In genomic region chr8:94154537-94154936, GRCm38 (mm10) we compare ENCODE assay signal across 20 mouse cellular contexts. TPM values are rescaled to one million over a fixed set of nuclear protein-coding genes. Genes with fewer than 3 reads are reported as not detected.
A peak's percentile ranks its signal among the peaks of the same experiment; 100 is the strongest.
DNase-seq lines count a peak whose midpoint lies in the region; ATAC-seq and TF ChIP-seq lines count a peak whose summit lies in the region.
"Had no signal": no experiment of that assay in that cellular context is flagged by ENCODE, and none has a peak within 500 bp of the region (broad histone marks: within the 10 kb centered on the region; RNA-seq: fewer than 3 reads in every experiment).

No protein-coding gene starts in this region.

- H3K4me1 ChIP-seq in cerebellum, adult 2 months (ENCODE audit: control insufficient read depth, insufficient read depth, low read length): peaks cover 2% of the 10 kb centered on the region; the same call in 1 of the 2 replicates
- no peaks in the 10 kb centered on the region for H3K4me1 ChIP-seq in midbrain, postnatal 0 days (ENCODE audit: insufficient read depth, low read length)

- no peaks in the 10 kb centered on the region for H3K27me3 ChIP-seq in cerebellum, adult 2 months (ENCODE audit: control insufficient read depth, insufficient read depth, low read length)
- no peaks in the 10 kb centered on the region for H3K27me3 ChIP-seq in midbrain, postnatal 0 days (ENCODE audit: insufficient read depth, low read length)

- peak in 1 of 2 experiments; percentile 41 for DNase-seq in cerebellum, adult 2 months
- DNase-seq in cerebellum, adult 8-10 months: no peak
- DNase-seq in layer of hippocampus, adult 2 months (ENCODE audit: low spot score in 2 of 2): peak in 1 of 2 experiments; percentile 71
- DNase-seq in layer of hippocampus, postnatal 36 days: no peak
- peak; percentile 60 to 74 for DNase-seq in right cerebral cortex, postnatal 10 days (ENCODE audit: low spot score in 2 of 2)
- no peak for DNase-seq in right cerebral cortex, postnatal 4 days
- peak; percentile 68 for DNase-seq in midbrain, postnatal 0 days (ENCODE audit: low spot score)
- DNase-seq in spleen, postnatal 10 days (ENCODE audit: low spot score in 2 of 2): no peak
- DNase-seq: cerebellum, postnatal 25 days; kidney, postnatal 14 days; lung, postnatal 10 days had no signal

- H3K36me3 ChIP-seq in midbrain, postnatal 0 days (ENCODE audit: insufficient read depth, low read length): no peaks in the 10 kb centered on the region
- H3K36me3 ChIP-seq: embryonic facial prominence, embryonic 12.5 days had no signal

- no peak overlapping the region for H3K9ac ChIP-seq in midbrain, postnatal 0 days (replicated peaks; ENCODE audit: low read length, poor library complexity, severe bottlenecking)
- H3K9ac ChIP-seq: embryonic facial prominence, embryonic 12.5 days had no signal

- TF ChIP-seq POLR2A in cerebellum, adult 2 months (IDR thresholded peaks at IDR 0.05; ENCODE audit: borderline replicate concordance, insufficient read depth, low read length): no peak

- H3K4me3 ChIP-seq in cerebellum, adult 2 months (replicated peaks; ENCODE audit: insufficient read depth, low read depth, low read length): no peak overlapping the region
- peak overlapping the region; percentile 89 for H3K4me3 ChIP-seq in layer of hippocampus, adult 2 months
- H3K4me3 ChIP-seq in midbrain, postnatal 0 days (ENCODE audit: low read depth, low read length): no peak overlapping the region; the same call in 1 of the 2 replicates
- H3K4me3 ChIP-seq: embryonic facial prominence, embryonic 12.5 days had no signal

- H3K4me2 ChIP-seq in midbrain, postnatal 0 days (ENCODE audit: low read depth, low read length, poor library complexity, severe bottlenecking): peak overlapping the region; percentile 77; the same call in 1 of the 2 replicates
- H3K4me2 ChIP-seq: embryonic facial prominence, embryonic 12.5 days had no signal

- TF ChIP-seq CTCF in cerebellum, adult 2 months (IDR thresholded peaks at IDR 0.05; ENCODE audit: borderline replicate concordance, insufficient read depth, low read depth, low read length): no peak
- no peak for TF ChIP-seq CTCF in layer of hippocampus, adult 2 months (conservative IDR thresholded peaks at IDR 0.05)
- TF ChIP-seq CTCF in midbrain, postnatal 0 days (IDR thresholded peaks at IDR 0.05): no peak

- no peaks in the 10 kb centered on the region for H3K9me3 ChIP-seq in midbrain, postnatal 0 days (ENCODE audit: low read length)
- H3K9me3 ChIP-seq: embryonic facial prominence, embryonic 12.5 days had no signal

- peak; percentile 19; the same call in 1 of the 2 replicates for ATAC-seq in midbrain, postnatal 0 days (ENCODE audit: low FRiP score)

- H3K27ac ChIP-seq in cerebellum, adult 2 months (ENCODE audit: insufficient read depth, low read length): 0 out of 2 replicates have a peak overlapping the region, but pooled peaks have one; percentile 74
- peak overlapping the region; percentile 100 for H3K27ac ChIP-seq in layer of hippocampus, adult 2 months
- H3K27ac ChIP-seq in midbrain, postnatal 0 days (ENCODE audit: low read depth, low read length): no peak overlapping the region
- H3K27ac ChIP-seq: embryonic facial prominence, embryonic 12.5 days had no signal

- WGBS in cerebellum, adult 2 months: 74% methylated on average over 6 of the region's 6 CpGs
- WGBS in midbrain, postnatal 0 days: 47% methylated on average over 6 of the region's 6 CpGs

RNA-seq across cellular contexts. Expression of gene Mt3, which starts 2.1 kb away (rescaled TPM):
- 1,323 and 1,416 TPM in 2 replicates for polyA plus RNA-seq in cerebellum, adult 2 months (2012; rRNA removed)
- total RNA-seq in layer of hippocampus, adult 2 months (2021): 1,000 to 10,000 TPM; 1,175 to 1,192 TPM
- 1,000 to 10,000 TPM; 1,130 to 1,248 TPM for total RNA-seq in layer of hippocampus, postnatal 36 days (2021)
- 571 and 599 TPM in 2 replicates for total RNA-seq in midbrain, postnatal 0 days (2014; rRNA removed)
- polyA plus RNA-seq in midbrain, postnatal 0 days (2015; fragmentation: Nextera tagmentation; extraction: Ambion mirVana): 314 and 354 TPM in 2 replicates
- total RNA-seq: granulocyte monocyte progenitor cell, adult 5-6 weeks; liver, adult 2 months; megakaryocyte-erythroid progenitor cell, adult 5-6 weeks had no signal
- polyA plus RNA-seq: liver, adult 2 months; spleen, adult 2 months had no signal

RNA-seq across cellular contexts. Expression of gene Mt4, which starts 17.5 kb away (rescaled TPM):
- polyA plus RNA-seq in cerebellum, adult 2 months (2012; rRNA removed): not detected in 2 replicates
- not detected for total RNA-seq in layer of hippocampus, adult 2 months (2021)
- total RNA-seq in layer of hippocampus, postnatal 36 days (2021): not detected
- not detected in 2 replicates for total RNA-seq in midbrain, postnatal 0 days (2014; rRNA removed)
- not detected in 2 replicates for polyA plus RNA-seq in midbrain, postnatal 0 days (2015; fragmentation: Nextera tagmentation; extraction: Ambion mirVana)
- total RNA-seq: adrenal gland, adult 18-20 months; granulocyte monocyte progenitor cell, adult 5-6 weeks; left cerebral cortex, postnatal 10 days; liver, adult 2 months; megakaryocyte-erythroid progenitor cell, adult 5-6 weeks had no signal
- polyA plus RNA-seq: embryonic facial prominence, embryonic 12.5 days; heart, embryonic 16.5 days; liver, adult 2 months; neural tube, embryonic 11.5 days; spleen, adult 2 months had no signal

RNA-seq across cellular contexts. Expression of gene Mt2, which starts 17.9 kb away (rescaled TPM):
- polyA plus RNA-seq in cerebellum, adult 2 months (2012; rRNA removed): 579 and 685 TPM in 2 replicates
- total RNA-seq in layer of hippocampus, adult 2 months (2021): 100 to 1,000 TPM; 545 to 546 TPM
- 100 to 1,000 TPM; 418 to 575 TPM for total RNA-seq in layer of hippocampus, postnatal 36 days (2021)
- 57.7 and 131 TPM in 2 replicates for total RNA-seq in midbrain, postnatal 0 days (2014; rRNA removed)
- 92.3 and 101 TPM in 2 replicates for polyA plus RNA-seq in midbrain, postnatal 0 days (2015; fragmentation: Nextera tagmentation; extraction: Ambion mirVana)

RNA-seq across cellular contexts. Expression of gene Mt1, which starts 24.3 kb away (rescaled TPM):
- polyA plus RNA-seq in cerebellum, adult 2 months (2012; rRNA removed): 1,145 and 1,309 TPM in 2 replicates
- 100 to 1,000 TPM; 636 to 650 TPM for total RNA-seq in layer of hippocampus, adult 2 months (2021)
- total RNA-seq in layer of hippocampus, postnatal 36 days (2021): 100 to 1,000 TPM; 532 to 675 TPM
- total RNA-seq in midbrain, postnatal 0 days (2014; rRNA removed): 460 and 504 TPM in 2 replicates
- 387 and 420 TPM in 2 replicates for polyA plus RNA-seq in midbrain, postnatal 0 days (2015; fragmentation: Nextera tagmentation; extraction: Ambion mirVana)

RNA-seq across cellular contexts. Expression of gene Bbs2, which starts 55.8 kb away (rescaled TPM):
- polyA plus RNA-seq in cerebellum, adult 2 months (2012; rRNA removed): 54.9 and 60.2 TPM in 2 replicates
- total RNA-seq in layer of hippocampus, adult 2 months (2021): 10 to 100 TPM; 27.6 to 31.4 TPM
- total RNA-seq in layer of hippocampus, postnatal 36 days (2021): 10 to 100 TPM; 21.7 to 27.3 TPM
- 20.7 and 27.6 TPM in 2 replicates for total RNA-seq in midbrain, postnatal 0 days (2014; rRNA removed)
- polyA plus RNA-seq in midbrain, postnatal 0 days (2015; fragmentation: Nextera tagmentation; extraction: Ambion mirVana): 16.2 and 17.5 TPM in 2 replicates

Comparison
In these comparisons a context has a peak if more than half of its experiments do, and no peak if none do; other contexts are left out.
1. DNase-seq: peak in right cerebral cortex, postnatal 10 days (2 of 2) and midbrain, postnatal 0 days (single experiment); none in cerebellum, adult 8-10 months (single experiment), layer of hippocampus, postnatal 36 days (0 of 2), right cerebral cortex, postnatal 4 days (single experiment) and spleen, postnatal 10 days (0 of 2).